14 mouse cellular contexts compared by ENCODE assay signal in genomic region chr13:94395763-94396162, GRCm38 (mm10). TPM values are rescaled to one million over a fixed set of nuclear protein-coding genes. Genes with fewer than 3 reads are reported as not detected.
DNase-seq lines count a peak whose midpoint lies in the region; ATAC-seq lines count a peak whose summit lies in the region.
"Had no signal": no experiment of that assay in that cellular context is flagged by ENCODE, and none has a peak within 500 bp of the region (broad histone marks: within the 10 kb centered on the region; RNA-seq: fewer than 3 reads in every experiment).

No protein-coding gene starts in this region.

- intact Hi-C loops in left cerebral cortex, postnatal 10 days (cut with DNase I), result no loop called here

- peak; percentile 87 for ATAC-seq in frontal cortex, adult (ENCODE audit: low TSS enrichment)
- ATAC-seq: inflammation-experienced regulatory T-cells, adult 6 months; liver, embryonic 12.5 days had no signal

- DNase-seq in frontal cortex, postnatal 25 days (ENCODE audit: low spot score in 2 of 2), result no peak
- peak; percentile 23 to 58 for DNase-seq in left cerebral cortex, adult 18-20 months (ENCODE audit: low spot score in 2 of 2)
- DNase-seq in left cerebral cortex, postnatal 10 days (ENCODE audit: extremely low spot score in 1 of 2, low spot score in 2 of 2), result no peak
- peak; percentile 37 to 62 for DNase-seq in cerebellum, postnatal 14 days
- peak; percentile 28 to 41 for DNase-seq in layer of hippocampus, adult 8-10 months (ENCODE audit: low spot score in 2 of 2)
- no peak for DNase-seq in neural tube, embryonic 10.5 days (ENCODE audit: extremely low spot score, low spot score)
- no peak for DNase-seq in adrenal gland, postnatal 36 days
- DNase-seq: adrenal gland, adult 2 months; B cell, adult 2 months; lung, postnatal 4 days; thymus, postnatal 25 days had no signal

RNA-seq across cellular contexts. Expression of gene Ap3b1, which starts 37.0 kb away (rescaled TPM):
- total RNA-seq in left cerebral cortex, adult 18-20 months (2021), result 10 to 100 TPM; 44.5 to 48.7 TPM
- 10 to 100 TPM; 38.6 to 39.5 TPM for total RNA-seq in left cerebral cortex, postnatal 10 days (2021)
- 10 to 100 TPM; 50.8 to 56.7 (median 53.6) TPM for total RNA-seq in layer of hippocampus, adult 8-10 months (2022)
- 10 to 100 TPM; 41.9 to 45.0 TPM for total RNA-seq in adrenal gland, postnatal 36 days (2021)

Comparison
In these comparisons a context has a peak if more than half of its experiments do, and no peak if none do; other contexts are left out.
1. DNase-seq: peak in left cerebral cortex, adult 18-20 months (2 of 2), cerebellum, postnatal 14 days (2 of 2) and layer of hippocampus, adult 8-10 months (2 of 2); none in frontal cortex, postnatal 25 days (0 of 2), left cerebral cortex, postnatal 10 days (0 of 2), neural tube, embryonic 10.5 days (single experiment) and adrenal gland, postnatal 36 days (0 of 2).